Mouse (Mus musculus): ENCODE measurements around the gene Gm20388.

- TF ChIP-seq CTCF (IDR thresholded peaks at IDR 0.05; ENCODE audit: borderline replicate concordance, insufficient read depth, low read depth, low read length) (no peak), POLR2A (IDR thresholded peaks at IDR 0.05; ENCODE audit: borderline replicate concordance, insufficient read depth, low read length) (no peak)
Observed at GRCm38 (mm10) chr8:120445249-120445648, 534.6 kb downstream of the Gm20388 start.
